Mouse (Mus musculus) myocyte (in vitro differentiated cells): ENCODE results near the gene Actn1. TPM values are rescaled to one million over a fixed set of nuclear protein-coding genes. Genes with fewer than 3 reads are reported as not detected.

Experiments
- H3K27me3 ChIP-seq: one replicate; pipeline ENCODE4 v1.6.1; 2011; ENCODE audit not compliant: control insufficient read depth, insufficient read depth, insufficient read length
- H3K36me3 ChIP-seq: one replicate; pipeline ENCODE4 v1.6.1; 2011; ENCODE audit not compliant: control insufficient read depth, insufficient read depth
- H3K4me2 ChIP-seq: one replicate; pipeline ENCODE4 v1.6.1; 2011; ENCODE audit warnings: low read depth, control low read depth
- H3K4me3 ChIP-seq: one replicate; pipeline ENCODE4 v1.5.1; 2011; ENCODE audit warnings: mild to moderate bottlenecking, control low read depth, moderate library complexity
- H3K79me2 ChIP-seq: one replicate; pipeline ENCODE4 v1.6.1; 2011; ENCODE audit not compliant: control insufficient read depth, insufficient read depth
- H3ac ChIP-seq: one replicate; pipeline ENCODE4 v1.6.1; 2011; ENCODE audit not compliant: control insufficient read depth, insufficient read length
- CEBPB ChIP-seq: IDR thresholded peaks from 2 replicates; pipeline ENCODE4 v1.6.1; 2011; ENCODE audit warnings: mild to moderate bottlenecking, moderate library complexity; ENCODE audit not compliant: poor library complexity, insufficient read depth, severe bottlenecking
- E2F4 ChIP-seq: IDR thresholded peaks from one replicate; pipeline ENCODE4 v1.6.1; 2011; ENCODE audit warnings: mild to moderate bottlenecking, control low read depth, moderate library complexity; ENCODE audit not compliant: insufficient read depth
- MAX ChIP-seq: IDR thresholded peaks from one replicate; pipeline ENCODE4 v1.6.1; 2011; ENCODE audit warnings: low read depth, mild to moderate bottlenecking, control low read depth
- MYOD1 ChIP-seq, 3 experiments: IDR thresholded peaks; one replicate each; pipeline ENCODE4 v1.6.1; 2011; ENCODE audit warnings: control low read depth in 2 of 3, low read depth in 2 of 3, mild to moderate bottlenecking in 2 of 3, moderate library complexity in 1 of 3; ENCODE audit not compliant: insufficient read length in 2 of 3, control insufficient read depth in 1 of 3
- MYOG ChIP-seq, 3 experiments: IDR thresholded peaks; one replicate each; pipeline ENCODE4 v1.6.1; 2011; ENCODE audit warnings: control low read depth in 2 of 3, low read depth in 2 of 3, mild to moderate bottlenecking in 2 of 3; ENCODE audit not compliant: insufficient read length in 2 of 3, control insufficient read depth in 1 of 3, insufficient read depth in 1 of 3
- POLR2A ChIP-seq: IDR thresholded peaks from one replicate; pipeline ENCODE4 v1.6.1; 2011; ENCODE audit warnings: low read depth, mild to moderate bottlenecking, control low read depth, moderate library complexity; ENCODE audit not compliant: insufficient read length
- POLR2AphosphoS2 ChIP-seq: IDR thresholded peaks from one replicate; pipeline ENCODE4 v1.6.1; 2011; ENCODE audit warnings: low read depth, control low read depth; ENCODE audit not compliant: insufficient read length
- REST ChIP-seq: IDR thresholded peaks from one replicate; pipeline ENCODE4 v1.6.1; 2011; ENCODE audit warnings: mild to moderate bottlenecking, control low read depth, moderate library complexity; ENCODE audit not compliant: insufficient read depth, insufficient read length
- SRF ChIP-seq: IDR thresholded peaks from one replicate; pipeline ENCODE4 v1.6.1; 2011; ENCODE audit warnings: low read depth; ENCODE audit not compliant: control insufficient read depth, insufficient read length
- TCF12 ChIP-seq: IDR thresholded peaks from one replicate; pipeline ENCODE4 v1.6.1; 2011; ENCODE audit warnings: mild to moderate bottlenecking, control low read depth; ENCODE audit not compliant: poor library complexity, insufficient read depth, severe bottlenecking
- TCF3 ChIP-seq: IDR thresholded peaks from one replicate; pipeline ENCODE4 v1.6.1; 2011; ENCODE audit warnings: low read depth, control low read depth; ENCODE audit not compliant: insufficient read length
- USF1 ChIP-seq: IDR thresholded peaks from one replicate; pipeline ENCODE4 v1.6.1; 2011; ENCODE audit warnings: low read depth, mild to moderate bottlenecking, control low read depth, moderate library complexity
- polyA plus RNA-seq: library from polyadenylated mRNA; unstranded; fragments of >200 nt; fragmentation: generic; extraction: Trizol; gene quantifications from one replicate; pipeline ENCODE4 v1.2.1, GENCODE M21; 2012; ENCODE audit warnings: missing spikeins

Gene Actn1
- polyA plus RNA-seq, 1 experiment, result 166 TPM

DNA sequence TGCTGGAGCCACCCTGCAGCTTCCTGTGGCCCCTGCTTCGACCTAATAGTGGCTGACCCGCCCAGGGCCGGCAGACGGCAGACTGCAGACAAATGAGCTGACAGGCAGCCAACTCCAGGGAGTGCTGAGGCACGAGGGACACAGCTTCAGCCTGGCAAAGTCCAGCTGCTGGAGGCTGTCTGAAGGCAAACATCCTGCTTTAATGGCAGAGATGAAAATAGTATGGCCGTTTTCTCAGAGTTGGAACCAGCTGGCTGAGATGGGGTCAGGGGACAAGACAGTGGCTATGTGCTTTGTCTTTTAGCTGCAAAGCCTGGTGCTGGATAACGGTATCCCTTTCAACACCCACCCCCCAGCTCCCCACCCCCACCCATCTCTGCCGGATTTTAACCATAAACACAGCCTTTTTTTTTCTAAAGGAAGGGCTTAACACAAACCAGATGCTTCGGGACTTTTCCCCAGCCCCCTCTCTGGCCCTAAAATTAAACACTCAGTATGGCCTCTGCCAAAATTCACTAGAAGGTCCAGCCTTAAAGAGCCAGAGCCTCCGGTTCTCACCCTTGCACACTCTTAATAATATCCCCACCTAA is 30.0 kb downstream of the Actn1 start:
- H3K36me3 ChIP-seq, result no peaks in the 10 kb centered on the region
- peak overlapping the region; percentile 75 for H3K4me2 ChIP-seq
- peaks cover 80% of the 10 kb centered on the region for H3K79me2 ChIP-seq
- peak overlapping the region; percentile 1 for H3K4me3 ChIP-seq
- H3K27me3 ChIP-seq, result no peaks in the 10 kb centered on the region
- no peak for TF ChIP-seq REST
- no peak for TF ChIP-seq MAX
- TF ChIP-seq MYOD1 (IDR thresholded peaks at IDR 0.05; ENCODE audit: control insufficient read depth in 1 of 3, insufficient read length in 2 of 3, low read depth in 2 of 3), result peak; percentile 87 to 91 (median 91)
- peak; percentile 40 for TF ChIP-seq POLR2AphosphoS2
- peak; percentile 23 for TF ChIP-seq TCF12
- no peak for TF ChIP-seq SRF
- TF ChIP-seq E2F4, result no peak
- TF ChIP-seq MYOG (IDR thresholded peaks at IDR 0.05; ENCODE audit: control insufficient read depth in 1 of 3, insufficient read depth in 1 of 3, insufficient read length in 2 of 3, low read depth in 2 of 3), result peak; percentile 40 to 87 (median 52)
- TF ChIP-seq POLR2A, result peak; percentile 47
- TF ChIP-seq CEBPB, result no peak
- no peak overlapping the region for H3ac ChIP-seq

DNA sequence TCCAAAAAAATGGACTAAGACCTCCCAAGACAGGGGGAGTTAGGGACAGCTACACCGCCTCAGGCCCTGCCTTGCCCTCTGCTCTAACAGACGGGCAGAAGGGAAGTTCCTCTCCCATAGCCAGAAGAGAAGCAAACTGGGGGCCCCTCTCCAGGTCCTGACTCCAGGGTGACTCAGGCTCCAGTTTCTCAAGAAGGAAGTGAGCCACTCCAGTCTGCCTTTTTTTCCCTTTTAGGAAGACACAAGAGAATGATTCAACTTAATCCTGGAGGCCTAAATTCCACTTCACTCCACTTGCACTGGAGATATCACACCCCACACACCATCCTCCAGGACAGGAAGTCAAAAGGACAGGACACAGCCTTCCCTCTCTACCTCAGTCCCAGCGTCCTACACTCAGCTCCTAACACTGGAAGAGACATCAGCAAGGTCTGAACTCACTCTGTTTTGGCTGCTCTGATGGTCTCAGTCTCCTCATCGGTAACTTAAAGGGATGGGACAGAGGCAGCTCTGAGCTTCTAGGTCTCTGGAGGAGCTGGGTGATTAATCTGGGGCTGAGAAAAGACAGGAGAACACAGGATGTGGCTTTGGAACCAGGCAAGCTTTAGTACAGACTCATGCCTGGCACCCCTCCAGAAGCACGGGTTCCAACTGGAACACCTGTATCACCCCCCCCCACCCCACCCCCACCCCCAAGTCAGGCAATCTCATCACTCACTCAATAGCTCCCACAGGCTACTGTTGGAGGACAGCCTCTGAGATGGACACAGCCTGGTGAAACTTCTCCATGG is 31.0 kb downstream of the Actn1 start:
- H3K36me3 ChIP-seq, result no peaks in the 10 kb centered on the region
- H3K4me2 ChIP-seq, result peak overlapping the region; percentile 75
- H3K79me2 ChIP-seq, result peaks cover 80% of the 10 kb centered on the region
- H3ac ChIP-seq, result no peak overlapping the region
- peak overlapping the region; percentile 1 for H3K4me3 ChIP-seq
- TF ChIP-seq MYOD1 (IDR thresholded peaks at IDR 0.05; ENCODE audit: control insufficient read depth in 1 of 3, insufficient read length in 2 of 3, low read depth in 2 of 3), result no peak
- TF ChIP-seq MAX, result no peak
- no peak for TF ChIP-seq E2F4
- TF ChIP-seq USF1, result no peak
- no peak for TF ChIP-seq MYOG (IDR thresholded peaks at IDR 0.05; ENCODE audit: control insufficient read depth in 1 of 3, insufficient read depth in 1 of 3, insufficient read length in 2 of 3, low read depth in 2 of 3)
- TF ChIP-seq CEBPB, result no peak
- TF ChIP-seq TCF12, result no peak
- TF ChIP-seq POLR2A, result no peak
- TF ChIP-seq TCF3, result no peak
- no peaks in the 10 kb centered on the region for H3K27me3 ChIP-seq

DNA sequence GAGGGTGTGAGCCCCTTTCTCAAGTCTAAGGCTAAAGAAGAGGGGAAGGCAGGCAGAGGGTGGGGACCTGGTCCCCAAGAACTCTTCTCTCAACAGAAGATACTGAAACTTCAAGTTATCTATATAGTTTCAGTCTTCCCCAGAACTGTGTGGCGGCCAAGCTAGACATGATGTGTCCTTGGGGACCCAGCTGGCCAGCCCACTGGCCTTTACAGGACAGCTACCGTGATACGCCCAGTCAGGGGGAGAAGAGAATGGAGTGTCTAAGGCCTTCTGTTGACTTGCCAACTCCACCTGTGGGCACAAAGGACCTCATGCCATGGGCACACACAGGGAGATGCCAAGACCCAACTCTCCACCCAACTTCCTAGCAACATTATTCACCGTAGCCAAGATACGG is 31.8 kb downstream of the Actn1 start:
- peak overlapping the region; percentile 75 for H3K4me2 ChIP-seq
- no peak overlapping the region for H3K4me3 ChIP-seq
- no peak overlapping the region for H3ac ChIP-seq
- TF ChIP-seq MAX (no peak), POLR2AphosphoS2 (no peak), MYOD1 (IDR thresholded peaks at IDR 0.05; ENCODE audit: control insufficient read depth in 1 of 3, insufficient read length in 2 of 3, low read depth in 2 of 3) (peak in 1 of 3 experiments; percentile 17)
- peaks cover 80% of the 10 kb centered on the region for H3K79me2 ChIP-seq
- H3K27me3 ChIP-seq, result no peaks in the 10 kb centered on the region
- no peaks in the 10 kb centered on the region for H3K36me3 ChIP-seq

DNA sequence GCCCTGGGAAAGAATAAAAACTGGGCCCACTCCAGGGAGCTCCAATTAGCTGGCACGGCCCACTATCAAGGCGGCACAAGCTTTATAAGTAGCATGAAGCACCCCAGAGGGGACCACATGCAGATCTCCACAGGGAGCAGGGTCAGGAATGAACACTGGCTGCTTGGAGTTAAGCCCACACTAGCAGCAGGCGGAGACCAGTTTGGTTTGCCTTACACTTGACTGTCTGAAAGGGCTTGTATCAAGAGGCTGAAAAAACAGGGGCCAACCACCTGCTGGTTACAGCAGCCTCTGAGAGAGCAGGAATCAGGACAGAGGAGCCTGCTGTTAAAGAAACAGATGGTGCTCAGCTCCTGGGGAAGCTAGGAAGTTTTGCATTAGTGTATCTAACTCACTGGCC is 32.3 kb downstream of the Actn1 start:
- peak overlapping the region; percentile 75 for H3K4me2 ChIP-seq

DNA sequence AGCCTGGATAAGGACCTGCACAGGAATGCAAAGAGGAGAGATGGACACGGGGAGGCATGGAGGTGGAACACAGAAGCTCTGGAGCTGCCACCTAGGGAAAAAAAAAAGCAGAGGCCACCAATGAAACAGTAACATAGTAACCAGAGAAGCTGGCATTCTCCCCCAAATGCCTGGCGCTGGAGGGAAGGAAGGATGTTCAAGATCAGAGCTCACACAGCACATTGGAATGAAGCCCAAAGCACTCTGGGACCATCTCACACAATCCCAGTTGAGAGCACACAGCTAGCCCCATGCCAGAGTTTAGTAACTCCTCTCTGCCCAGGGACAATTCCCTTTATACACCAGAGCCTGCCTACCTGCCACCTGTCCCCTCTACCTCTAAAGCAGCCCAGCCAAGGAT is 34.1 kb downstream of the Actn1 start:
- TF ChIP-seq POLR2A (no peak), MYOD1 (IDR thresholded peaks at IDR 0.05; ENCODE audit: control insufficient read depth in 1 of 3, insufficient read length in 2 of 3, low read depth in 2 of 3) (no peak), E2F4 (no peak)
- H3K79me2 ChIP-seq, result peaks cover 80% of the 10 kb centered on the region
- no peak overlapping the region for H3K4me2 ChIP-seq
- no peaks in the 10 kb centered on the region for H3K27me3 ChIP-seq
- no peak overlapping the region for H3K4me3 ChIP-seq
- no peaks in the 10 kb centered on the region for H3K36me3 ChIP-seq
- no peak overlapping the region for H3ac ChIP-seq

More for the DNA sequence above, 32.3 kb downstream of the Actn1 start:
- Histone ChIP-seq H3ac (no peak overlapping the region), H3K36me3 (no peaks in the 10 kb centered on the region), H3K79me2 (peaks cover 80% of the 10 kb centered on the region), H3K27me3 (no peaks in the 10 kb centered on the region), H3K4me3 (no peak overlapping the region)
- TF ChIP-seq MYOD1 (IDR thresholded peaks at IDR 0.05; ENCODE audit: control insufficient read depth in 1 of 3, insufficient read length in 2 of 3, low read depth in 2 of 3) (peak in 1 of 3 experiments; percentile 20), POLR2AphosphoS2 (no peak), MYOG (IDR thresholded peaks at IDR 0.05; ENCODE audit: control insufficient read depth in 1 of 3, insufficient read depth in 1 of 3, insufficient read length in 2 of 3, low read depth in 2 of 3) (peak in 1 of 3 experiments; percentile 37)
